Mouse (Mus musculus): ENCODE results near the gene Ddx19a.
"Not testable (repeated sequence)": the region's sequence is repeated elsewhere in the genome, so short reads cannot be mapped to it uniquely, and the experiment has no call there.

Ddx19a gene

DNA sequence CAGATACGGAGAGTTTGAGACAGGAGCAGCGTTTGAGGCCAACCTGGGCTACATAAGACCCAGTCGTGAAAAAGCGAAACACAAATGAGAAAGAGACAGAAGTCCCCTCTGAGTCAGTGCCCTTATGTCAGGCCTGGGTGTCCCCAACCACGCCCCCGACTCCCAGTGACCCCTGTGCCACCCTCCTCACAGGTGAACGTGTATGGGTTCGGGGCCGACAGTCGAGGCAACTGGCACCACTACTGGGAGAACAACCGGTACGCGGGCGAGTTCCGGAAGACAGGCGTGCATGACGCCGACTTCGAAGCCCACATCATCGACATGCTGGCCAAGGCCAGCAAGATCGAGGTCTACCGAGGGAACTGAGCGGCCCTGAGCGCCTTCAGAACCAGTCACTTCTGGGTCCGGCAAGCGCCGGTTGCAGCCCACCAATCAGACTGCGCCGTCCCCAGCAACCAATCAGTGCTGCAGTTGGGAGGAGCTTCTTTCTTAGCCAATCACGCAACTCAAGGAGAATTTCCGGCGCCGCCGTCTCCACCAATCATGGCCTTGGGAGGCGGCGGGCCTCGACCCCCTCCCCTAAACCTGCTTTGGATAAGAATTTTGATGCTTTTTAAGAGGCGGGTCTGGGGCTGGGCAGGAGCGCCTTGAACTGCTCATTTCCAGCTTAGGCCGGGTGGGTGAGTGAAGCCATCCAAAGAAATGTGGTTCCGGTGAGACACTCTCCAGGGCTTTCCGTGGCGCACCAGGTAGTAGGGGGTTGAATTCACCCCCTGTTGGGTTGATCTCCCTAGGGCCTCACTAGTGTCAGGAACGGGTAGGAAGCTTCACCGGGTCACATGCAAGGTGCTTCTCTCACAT is 27.5 kb downstream of the Ddx19a start:
- peak; percentile 91 to 96 for DNase-seq

GRCm38 (mm10) chr8:110967326-110967725 is 30.3 kb downstream of the Ddx19a start:
- no peak for DNase-seq

DNA sequence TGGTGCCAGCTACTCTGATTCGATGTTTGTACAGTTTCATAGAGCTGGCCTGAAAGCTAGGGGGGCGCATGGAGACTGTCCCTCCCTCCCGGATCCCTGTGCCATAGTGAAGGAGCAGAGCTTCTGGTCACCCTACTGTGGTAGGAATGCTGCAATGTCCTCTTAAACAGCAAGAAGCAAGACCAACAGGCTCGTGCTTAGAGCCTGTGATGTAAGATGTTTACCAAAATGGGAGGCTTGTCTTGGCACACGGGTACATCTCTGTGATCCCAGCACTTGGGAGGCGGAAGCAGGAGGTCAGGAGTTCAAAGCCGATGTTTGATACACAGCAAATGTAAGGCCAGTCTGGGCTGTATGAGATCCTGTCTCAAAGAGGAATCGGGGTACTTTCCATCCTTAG is 31.0 kb downstream of the Ddx19a start:
- peak; percentile 53 to 67 for DNase-seq

- DNase-seq, result peak; percentile 85 to 88
Measured at GRCm38 (mm10) chr8:110965594-110965993, 32.0 kb downstream of the Ddx19a start.

- no peak for DNase-seq
Measured at GRCm38 (mm10) chr8:110964666-110965065, 32.9 kb downstream of the Ddx19a start.

- DNase-seq, result no peak
Measured at GRCm38 (mm10) chr8:110963051-110963450, 34.5 kb downstream of the Ddx19a start.

DNA sequence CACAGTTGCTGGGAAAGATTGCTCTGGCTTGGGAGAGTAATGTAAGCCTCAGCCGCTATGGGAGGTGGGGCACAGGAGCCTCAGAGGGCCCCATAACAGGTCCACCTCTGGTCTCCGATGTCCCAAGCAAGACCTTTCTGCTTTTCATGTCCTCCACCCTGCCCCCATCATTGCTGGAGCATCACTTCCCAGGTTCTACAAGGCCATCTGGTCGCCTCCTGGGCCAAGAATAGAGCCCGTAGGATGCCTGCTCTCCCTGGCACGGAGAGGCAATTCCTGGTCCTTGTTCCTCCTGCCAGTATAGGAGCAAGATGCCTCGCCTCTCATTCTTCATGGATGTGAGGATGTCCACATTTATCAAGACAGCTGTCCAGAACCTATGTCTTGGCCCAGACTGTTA is 37.7 kb downstream of the Ddx19a start:
- DNase-seq, result no peak

DNA sequence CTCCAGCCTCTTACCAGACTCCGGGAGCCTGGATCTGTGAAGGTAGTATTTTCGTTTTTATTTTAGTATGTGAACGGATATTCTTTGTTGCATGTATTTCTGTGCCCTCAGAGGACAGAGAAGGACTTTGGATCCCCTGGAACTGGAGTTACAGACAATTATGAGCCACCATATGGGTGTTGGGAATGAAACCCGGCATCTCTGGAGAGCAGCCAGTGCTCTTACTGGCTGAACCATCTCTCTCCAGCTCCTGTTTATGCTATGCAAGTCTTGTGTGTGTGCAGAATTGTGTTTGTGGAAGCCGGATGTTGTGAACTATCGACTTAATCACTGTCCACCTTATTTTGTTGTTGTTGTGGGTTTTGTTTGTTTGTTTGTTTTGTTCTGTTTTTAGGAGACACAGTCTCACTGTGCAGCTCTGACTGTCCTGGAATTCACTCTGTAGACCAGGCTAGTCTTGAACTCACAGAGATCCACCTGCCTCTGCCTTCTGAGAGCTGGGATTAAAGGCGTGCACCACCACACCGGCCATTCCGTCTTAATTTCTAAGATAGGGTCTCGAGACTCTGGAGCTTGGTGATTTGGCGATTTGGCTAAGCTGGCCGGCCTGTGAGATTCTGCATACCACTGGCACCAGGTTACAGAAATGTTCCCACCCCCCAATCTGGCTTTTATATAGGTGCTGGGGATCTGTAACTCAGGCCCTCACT is 38.4 kb downstream of the Ddx19a start:
- DNase-seq, result no peak

- not testable (repeated sequence) for DNase-seq
Measured at GRCm38 (mm10) chr8:110958553-110958952, 39.0 kb downstream of the Ddx19a start.

- no peak for DNase-seq
Measured at GRCm38 (mm10) chr8:110958135-110958534, 39.5 kb downstream of the Ddx19a start.

GRCm38 (mm10) chr8:110957471-110957870 is 40.1 kb downstream of the Ddx19a start:
- DNase-seq, result no peak

DNA sequence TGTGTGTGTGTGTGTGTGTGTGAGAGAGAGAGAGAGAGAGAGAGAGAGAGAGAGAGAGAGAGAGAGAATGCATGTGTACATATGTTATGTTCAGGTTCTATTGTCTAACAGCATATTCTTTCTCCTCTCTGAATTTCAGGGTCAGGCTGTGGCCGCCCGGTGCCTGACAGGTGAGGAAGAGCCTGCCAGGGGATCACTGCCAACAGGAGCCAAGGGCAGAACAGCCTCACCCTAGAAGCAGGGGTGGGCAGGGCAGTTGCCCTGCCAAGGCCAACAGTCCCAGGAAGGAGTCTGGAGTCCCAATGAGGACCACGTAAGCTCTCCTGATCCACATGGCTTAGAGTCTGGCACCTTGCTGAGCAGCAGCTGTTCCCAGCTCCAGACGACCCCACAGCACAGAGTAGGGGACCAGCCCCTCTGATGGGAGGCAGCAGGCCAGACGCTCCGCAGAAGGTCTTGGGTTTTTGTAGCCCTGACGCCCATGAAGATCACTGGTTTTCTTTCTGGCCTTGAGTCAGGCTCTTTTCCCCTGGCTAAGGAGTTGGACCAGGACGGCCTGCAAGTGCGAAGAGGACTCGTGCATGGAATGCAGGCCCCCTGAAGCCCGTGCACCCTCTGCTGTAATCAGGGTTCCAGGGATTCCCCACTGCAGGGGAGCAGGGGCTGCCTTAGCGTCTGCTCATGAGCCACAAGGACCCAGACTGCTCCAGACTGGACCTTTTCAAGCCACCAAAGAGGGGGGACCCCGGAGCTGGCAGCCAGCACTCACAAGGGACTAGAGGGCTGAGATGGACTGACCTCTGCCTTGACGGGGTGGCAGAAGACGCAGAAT is 40.8 kb downstream of the Ddx19a start:
- DNase-seq, result no peak

DNA sequence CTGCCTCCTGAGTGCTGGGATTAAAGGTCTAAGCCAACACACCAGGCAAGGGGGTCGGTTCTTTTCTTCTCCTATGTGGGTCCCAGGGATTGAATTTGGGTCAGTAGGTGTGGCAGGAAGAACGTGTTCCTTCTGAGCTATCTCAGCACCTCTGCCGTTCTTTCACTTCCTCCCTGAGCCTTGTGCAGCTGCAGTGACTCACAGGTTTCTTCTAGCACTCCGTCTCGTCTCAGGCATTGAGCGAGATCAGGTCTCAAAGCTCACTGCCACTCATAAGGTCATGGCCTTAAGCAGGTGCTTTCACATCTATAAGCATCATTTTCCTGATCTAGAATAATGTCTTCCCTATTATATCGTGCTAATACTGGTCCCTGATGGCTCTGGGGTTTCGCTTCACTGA is 42.8 kb downstream of the Ddx19a start:
- no peak for DNase-seq

DNA sequence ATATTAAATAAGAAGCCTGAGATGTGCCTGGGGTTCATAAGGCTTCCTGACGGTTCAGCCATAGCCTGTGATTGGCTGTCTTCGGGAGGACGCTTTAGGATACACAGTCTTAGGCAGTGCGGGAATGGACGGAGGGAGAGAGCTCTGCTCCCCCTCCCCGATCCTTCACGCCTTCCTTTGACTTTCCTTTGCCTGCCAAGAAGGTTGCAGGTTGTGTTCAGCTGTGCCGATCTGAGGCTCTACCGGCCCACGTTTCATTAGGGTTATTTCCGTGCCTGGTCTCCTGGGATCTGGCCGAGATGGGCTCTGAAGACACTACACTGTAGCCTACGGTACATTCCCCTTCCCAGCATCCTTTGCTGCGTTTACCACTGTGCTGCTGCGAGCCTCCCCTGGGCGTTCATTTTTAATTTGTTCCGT is 47.5 kb downstream of the Ddx19a start:
- peak; percentile 64 to 72 for DNase-seq

DNA sequence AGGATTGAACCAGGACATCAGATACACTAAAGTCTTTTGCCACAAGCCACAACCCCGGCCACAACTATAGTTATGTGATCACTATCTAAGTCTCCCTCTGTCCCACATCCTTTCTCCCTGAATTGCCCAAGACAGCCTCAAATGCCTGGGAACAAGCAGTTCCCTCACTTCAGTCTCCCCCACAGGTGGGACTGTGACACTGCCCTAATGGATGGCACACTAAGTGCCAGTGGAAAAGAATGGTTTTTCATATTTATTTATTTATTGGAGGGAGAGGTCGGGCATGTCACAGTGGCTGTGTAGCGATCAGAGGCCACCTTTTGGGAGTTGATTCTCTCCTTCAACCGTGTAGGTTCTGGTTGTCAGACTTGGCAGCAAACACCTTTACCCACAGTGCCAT is 51.9 kb downstream of the Ddx19a start:
- DNase-seq, result no peak

DNA sequence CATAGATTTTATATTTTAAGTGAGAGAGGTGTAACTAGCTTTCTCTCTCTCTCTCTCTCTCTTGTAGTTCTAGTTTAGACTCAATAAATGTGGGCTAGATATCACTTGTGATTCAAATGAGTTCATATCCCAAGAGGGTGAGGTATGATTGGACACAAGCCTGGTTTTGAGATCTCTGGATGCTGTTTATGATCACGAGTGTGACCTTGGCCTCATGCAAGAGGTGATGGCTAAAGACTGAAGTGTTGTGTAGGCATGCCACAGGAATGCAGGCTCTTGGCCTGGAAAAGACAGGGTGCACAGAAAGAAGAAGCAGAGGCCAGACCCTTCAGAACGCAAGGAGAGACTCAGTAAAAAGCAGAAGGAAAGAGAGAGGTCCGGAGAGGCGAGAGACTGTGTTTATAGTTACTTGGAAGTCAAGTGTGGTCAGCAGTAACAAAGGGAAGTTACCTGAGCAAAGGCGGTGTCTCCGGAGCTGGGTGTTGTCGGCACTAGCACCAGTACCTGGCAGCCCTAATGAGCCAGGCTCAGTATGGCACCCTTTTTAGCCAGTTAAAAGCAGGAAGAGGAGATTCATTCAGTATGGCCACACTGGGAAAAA is 53.2 kb downstream of the Ddx19a start:
- no peak for DNase-seq

- DNase-seq, result peak; percentile 84 to 91
Measured at GRCm38 (mm10) chr8:110941453-110941948, 56.1 kb downstream of the Ddx19a start.

DNA sequence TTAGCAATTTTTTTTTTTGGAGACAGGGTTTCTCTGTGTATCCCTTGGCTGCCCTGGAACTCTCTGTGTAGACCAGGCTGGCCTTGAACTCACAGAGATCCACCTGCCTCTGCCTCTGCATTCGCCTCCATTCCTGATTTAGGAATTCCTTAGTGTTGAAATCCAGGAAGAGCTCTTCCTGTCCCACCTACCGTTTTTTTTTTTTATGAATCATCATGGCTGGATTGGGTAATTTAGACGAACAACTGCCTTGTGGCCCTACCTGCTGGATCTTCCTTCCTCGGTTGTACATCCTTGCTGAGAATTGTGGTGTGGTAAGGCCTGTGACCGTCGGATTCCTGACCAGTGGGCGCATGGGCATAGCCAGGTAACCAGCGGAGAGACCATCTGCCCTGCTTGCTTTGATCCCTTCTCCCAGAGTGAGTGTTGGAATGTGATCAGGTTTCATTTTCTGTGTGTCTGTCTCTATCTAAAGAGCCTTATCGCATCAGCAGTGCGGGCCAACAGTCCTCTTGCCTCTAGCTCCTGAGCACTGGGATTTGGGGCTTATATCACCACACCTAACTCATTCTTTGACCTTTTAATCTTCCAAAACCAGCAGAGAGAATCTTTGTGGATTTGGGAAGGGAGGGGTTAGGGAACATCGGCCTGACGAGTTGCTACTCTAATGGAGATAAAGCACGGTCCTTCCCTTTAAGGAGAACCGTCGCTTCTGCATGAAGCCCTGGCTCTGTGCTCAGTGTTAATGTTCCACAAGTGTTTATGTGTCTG is 56.7 kb downstream of the Ddx19a start:
- DNase-seq, result no peak

GRCm38 (mm10) chr8:110938882-110939589 is 58.6 kb downstream of the Ddx19a start:
- DNase-seq, result peak; percentile 63 to 73

- DNase-seq, result no peak
Measured at GRCm38 (mm10) chr8:110936217-110936616, 61.4 kb downstream of the Ddx19a start.

DNA sequence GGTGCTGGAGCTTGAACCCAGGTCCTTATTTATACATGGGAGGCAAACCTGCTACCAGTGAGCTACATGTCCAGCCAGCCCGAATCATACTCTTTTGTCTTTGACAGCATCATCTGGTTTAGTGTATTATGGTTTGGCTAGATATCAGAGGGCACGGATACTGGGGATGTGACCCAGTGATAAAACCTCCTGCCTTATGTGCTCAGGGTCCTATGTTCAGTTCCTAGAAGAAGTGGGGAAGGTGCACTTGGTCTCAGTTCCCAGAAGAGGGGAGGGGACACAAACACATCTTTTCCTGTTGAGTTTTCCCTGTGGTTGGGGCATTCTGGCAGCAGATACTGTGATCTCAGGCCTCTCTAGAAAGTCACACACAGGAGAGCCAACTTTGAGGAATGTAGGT is 64.3 kb downstream of the Ddx19a start:
- DNase-seq, result no peak

Measured in kidney, postnatal 25 days (tissue).